Mouse (Mus musculus) ZHBTc4 (cell line): ENCODE measurements around the gene Dpy19l1.

ENCODE experiments used
- DNase-seq: peaks from one replicate; pipeline ENCODE4 v3.0.0-alpha.2; 2011; ENCODE audit warnings: low read depth, low spot score

Dpy19l1 gene

DNA sequence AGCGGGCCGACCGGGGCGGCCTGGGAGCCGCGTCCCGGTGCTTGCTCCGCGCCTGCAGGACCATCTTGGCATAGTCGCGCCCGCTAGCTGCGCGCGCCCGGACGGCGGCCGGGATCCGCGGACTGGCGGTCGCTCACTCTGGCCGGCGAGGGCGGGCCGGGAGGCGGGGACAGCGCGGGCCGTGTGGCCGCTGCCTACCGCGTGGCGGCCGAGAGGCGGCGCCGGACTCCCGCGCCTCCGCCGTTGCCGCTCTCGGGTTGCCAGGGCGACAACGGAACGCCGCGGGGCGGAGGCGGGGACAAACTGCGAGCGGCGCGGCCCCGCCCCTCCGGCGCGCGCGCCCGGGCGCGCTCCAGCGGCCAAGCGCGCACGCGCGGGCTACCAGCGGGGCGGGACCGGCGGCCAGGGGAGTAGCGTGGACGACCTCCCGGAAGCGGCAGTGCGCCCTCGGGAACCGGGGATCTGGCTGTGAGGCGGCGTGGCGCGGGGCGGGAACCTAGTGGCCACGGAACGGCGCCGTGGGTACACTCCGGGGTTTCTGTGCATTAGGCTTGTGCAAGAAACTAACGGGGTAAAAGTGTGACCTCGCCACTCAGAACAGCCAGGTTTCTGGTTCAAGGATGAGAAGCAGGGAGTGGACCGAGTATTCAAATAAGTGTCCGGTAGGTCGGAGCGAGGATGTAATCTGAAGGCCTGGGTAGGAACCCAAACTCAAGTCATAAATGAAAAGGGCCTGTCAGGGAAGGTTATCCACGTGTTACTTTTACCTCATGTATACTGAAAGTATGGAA, at the start of gene Dpy19l1:
Gene Dpy19l1, minus strand, starts transcription at position 74 of the 791 bp plus-strand sequence.
- DNase-seq: peak; percentile 92

DNA sequence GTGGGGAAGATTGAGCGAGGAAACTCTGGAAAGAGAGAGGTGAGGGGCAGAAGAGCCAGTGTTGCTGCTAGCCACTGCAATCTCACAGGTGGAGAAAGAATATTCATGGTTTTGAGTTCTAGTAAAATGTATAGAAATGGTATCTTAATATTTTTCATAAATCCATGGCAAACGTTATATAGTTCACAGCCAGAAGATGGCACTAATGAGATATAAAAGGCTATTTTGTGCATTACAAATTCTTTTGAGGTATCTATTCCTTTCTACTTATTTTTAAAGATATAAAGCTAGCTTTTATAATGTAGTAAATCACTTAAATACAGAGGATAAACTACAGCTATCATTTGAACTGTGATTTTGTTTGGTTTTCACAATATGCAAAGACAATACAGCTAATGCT, 35.2 kb upstream of the Dpy19l1 start:
- no peak for DNase-seq

DNA sequence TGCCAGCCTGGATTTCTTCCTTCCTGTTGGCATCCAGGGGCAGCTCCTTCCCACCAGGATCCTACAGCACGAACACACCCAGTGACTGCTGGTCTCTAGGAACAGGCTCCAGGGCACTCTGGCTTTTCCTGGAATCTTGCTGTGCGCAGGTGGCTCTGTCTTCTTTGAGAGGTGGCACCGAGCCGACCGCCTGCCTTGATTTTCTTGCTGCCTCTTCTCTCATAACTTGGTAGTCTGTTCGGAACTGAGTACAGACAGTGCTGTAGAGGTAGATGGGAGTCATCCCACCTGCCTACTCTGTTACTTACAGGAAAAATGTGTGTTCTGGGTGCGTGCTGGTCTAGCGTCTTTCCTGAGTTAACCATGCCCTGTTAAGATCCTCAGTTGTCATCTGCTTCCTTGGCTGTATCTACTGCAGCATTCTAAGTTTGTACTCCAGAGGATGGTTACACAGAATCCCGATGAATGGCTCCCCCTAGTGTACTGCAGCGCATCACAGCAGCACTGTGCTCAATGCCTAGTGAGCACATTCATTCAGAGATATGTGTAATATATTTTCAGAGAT, 13.7 kb upstream of the Dpy19l1 start:
- peak; percentile 64 for DNase-seq

DNA sequence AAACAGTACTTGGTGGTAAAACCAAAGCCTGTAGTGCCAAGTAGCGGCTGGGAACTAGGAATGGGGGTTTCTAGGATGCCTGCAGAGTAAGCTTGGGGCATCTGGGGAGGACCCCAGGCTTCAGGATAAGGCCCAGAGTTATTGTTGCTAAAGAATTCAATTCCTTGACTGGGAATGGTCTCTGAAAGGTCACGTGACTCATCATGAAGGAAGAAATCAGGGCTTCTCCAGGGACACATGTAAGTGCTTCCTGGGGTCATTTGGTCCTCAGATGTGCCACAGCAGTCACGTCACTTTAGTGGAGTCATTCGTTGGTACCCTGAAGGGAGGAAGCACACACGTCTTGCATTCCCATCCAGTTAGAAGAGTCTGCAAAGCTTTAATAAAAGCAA, 11.1 kb upstream of the Dpy19l1 start:
- no peak for DNase-seq

DNA sequence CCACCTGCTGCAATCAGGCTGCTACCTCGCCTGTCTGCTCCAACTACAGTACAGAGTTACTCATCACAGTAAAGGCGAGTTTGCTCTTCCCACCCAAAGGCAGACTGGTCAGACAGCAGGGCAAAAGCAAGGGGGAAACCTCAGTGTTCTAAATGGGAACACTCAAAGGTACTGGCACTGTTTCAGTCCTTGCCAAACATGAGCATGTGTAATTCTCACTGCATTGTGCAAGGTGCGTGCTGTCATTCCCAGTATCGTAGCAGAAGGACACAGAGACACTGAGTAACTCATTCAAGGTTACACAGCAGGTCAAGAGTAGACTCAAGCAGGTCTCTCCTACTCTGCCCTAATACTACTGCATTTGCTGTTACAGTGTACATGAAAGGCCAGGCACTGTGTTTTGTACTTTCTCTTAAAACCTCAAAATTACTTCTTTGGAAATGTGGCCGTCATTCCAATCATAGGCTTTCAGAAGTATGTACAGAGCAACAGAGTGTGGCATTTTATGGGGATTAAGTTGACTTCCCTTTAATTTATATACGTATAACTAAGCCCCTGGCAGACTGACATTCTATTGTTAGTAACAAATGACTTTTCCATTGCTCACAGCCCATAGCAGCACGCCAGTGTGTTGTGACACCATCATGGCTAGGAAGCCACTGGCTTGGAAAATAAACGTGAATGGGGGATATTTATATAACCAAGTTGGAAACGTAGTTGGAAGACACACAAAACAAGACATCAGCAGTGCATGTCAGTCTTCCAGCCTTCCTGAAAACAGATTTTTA, 10.5 kb upstream of the Dpy19l1 start:
- DNase-seq: no peak

DNA sequence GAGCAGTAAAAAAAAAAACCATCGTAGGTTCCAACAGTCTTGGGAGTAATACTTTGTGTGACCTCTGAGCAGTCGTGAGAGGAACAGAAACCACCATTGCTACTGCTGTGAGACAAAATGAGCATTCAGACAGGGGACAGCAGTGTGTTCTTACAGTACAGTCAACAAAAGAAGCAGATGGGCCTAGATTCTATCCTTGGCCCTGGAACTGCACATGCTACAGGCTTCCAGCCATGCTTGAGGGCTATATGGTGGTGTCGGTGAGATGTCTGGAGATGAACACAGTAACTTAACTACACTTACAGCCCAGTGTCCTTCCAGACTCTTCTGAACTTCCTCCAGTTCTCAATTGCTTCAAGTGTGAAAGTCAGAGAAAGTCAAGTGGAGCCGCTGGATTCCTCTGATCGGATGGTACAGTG, 9.2 kb upstream of the Dpy19l1 start:
- no peak for DNase-seq

DNA sequence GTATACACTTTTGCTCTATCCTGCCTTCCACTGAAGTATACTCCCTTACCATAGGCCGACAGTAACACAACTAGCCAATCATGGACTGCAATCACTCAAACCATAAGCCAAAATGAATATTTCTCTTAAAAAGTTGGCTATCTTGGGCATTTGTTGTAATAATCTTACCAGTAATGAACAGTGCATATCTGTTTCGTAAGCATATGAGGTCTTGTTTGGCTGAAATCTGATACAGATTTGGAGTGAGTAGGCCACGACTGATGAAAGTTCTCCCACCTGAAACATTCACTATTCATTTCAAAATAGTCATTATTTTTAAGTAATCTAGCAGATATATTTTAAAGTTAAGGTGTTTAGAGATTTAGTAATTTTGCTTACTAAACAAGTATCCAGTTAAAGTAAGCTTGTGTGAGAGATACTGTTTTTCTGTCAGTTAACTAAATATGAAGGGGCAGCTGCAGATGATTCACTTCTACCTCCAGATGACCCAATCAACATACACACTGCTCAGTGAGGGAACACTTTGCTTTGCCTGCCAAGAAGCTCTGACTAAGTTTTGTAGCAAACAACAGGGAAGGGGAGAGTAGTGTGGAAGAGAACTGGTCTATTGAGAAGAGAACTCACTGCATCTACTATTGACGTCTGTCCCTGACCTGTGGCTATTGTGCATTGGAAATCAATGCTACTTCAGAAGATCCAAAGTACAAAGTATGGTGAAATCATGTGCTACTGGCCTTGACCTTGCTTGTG, 8.6 kb upstream of the Dpy19l1 start:
- DNase-seq: no peak

DNA sequence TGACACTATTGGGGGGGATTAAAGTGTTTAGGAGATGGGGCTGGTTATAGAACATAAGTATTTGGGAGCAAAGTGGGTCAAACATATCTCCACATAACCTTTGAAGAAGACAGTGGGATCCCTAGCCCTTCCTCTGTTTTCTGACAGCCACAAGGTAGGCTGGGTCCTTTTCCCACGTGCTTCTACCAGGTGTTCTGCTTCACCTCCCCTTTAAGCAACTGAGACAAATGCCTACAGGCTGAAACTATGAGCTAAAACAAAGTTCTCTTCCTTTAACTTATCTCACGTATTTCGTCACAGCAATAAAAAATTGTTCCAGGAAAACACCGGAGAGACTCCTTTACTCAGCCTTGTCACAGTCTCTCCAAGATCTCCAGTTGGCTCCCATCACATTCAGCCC, 5.9 kb upstream of the Dpy19l1 start:
- DNase-seq: no peak

DNA sequence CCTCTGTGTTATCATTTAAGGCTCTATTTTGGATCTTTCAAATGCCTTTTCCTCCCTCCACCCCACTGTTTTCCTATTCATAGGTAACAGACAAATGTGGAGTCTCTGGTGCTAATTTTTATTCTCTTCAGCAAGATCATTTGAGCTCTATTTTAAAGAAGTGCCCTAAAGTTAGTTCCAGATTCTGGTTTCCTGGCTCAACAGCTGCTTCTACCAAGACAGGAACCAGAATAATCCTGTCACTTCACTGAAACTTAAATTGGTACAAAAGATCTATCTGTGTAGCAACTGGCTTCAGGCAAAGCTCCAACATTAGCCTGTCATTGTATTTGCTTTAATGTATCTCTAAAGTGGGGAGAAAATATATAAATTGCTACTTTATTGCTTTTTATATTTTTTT, 3.6 kb upstream of the Dpy19l1 start:
- no peak for DNase-seq

DNA sequence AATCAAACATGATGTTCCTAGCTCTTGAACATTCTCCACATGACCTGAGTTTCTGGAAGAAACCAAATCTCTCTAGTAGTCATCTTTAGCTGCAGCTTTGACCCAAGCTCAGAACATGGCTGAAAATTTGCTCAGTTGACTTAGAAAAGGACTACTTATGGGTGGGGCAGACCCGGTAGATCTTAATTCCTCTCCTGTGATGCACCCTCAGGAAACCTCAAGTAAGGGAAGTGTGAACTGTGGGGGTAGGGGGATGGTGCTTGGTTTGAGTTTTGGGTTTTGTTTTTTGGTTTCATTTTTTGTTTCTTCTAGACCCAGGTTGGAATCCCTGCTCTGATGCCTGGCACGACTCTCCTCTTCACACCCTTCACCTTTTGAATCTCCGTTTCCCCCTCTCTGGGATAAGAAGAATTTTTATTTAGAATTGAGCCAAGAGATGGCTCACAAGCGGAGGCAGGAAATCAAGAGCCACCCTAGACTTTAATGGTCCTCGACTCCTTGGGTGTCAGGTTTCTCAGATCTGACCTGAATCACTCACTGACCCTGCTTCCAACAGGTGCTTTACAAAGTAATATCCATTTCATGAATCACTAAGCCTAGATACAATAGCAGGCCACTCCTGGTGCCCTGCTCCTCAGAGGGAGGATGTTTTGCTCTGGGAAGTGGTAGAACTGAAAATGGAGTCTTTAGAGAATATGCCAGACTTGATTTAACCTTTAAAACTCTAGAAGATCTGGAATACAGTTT, 2.2 kb upstream of the Dpy19l1 start:
- DNase-seq: peak; percentile 30

DNA sequence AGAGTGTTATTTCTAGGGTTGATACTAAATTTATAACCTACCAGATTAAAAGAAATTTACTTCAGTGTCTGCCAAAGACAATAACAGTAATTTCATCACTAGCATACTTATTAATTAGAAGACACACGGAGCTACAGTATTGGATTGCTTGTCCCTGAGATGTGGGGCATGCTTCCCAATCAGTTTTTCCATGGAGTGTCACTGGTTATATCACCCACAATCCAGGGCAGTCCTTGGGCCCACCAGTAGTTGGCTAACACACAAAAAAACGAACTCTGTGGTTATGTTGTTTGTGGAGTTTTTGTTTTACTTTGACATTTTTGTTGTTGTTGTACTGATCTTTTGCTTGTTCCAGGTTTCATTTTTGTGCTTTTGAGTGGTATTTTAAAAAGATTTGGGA, 1.4 kb upstream of the Dpy19l1 start:
- DNase-seq: no peak

DNA sequence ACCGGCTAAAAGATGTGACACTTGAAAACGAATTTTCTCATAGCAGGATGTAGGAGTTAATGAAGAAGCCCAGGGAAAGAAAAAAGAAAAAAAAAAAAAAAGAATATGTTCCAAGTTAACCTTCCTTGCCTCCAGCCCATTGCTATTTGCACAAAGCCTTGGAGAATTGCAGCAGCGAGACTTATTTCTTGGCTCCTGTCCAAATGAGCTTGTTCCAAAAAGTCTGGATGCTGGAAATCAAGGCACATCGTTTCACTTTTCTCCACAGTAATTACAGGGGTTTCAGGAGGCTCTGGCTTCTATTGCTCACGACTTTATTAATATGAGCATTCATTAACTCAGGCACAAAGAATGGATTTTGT, 899 bp upstream of the Dpy19l1 start:
- no peak for DNase-seq

DNA sequence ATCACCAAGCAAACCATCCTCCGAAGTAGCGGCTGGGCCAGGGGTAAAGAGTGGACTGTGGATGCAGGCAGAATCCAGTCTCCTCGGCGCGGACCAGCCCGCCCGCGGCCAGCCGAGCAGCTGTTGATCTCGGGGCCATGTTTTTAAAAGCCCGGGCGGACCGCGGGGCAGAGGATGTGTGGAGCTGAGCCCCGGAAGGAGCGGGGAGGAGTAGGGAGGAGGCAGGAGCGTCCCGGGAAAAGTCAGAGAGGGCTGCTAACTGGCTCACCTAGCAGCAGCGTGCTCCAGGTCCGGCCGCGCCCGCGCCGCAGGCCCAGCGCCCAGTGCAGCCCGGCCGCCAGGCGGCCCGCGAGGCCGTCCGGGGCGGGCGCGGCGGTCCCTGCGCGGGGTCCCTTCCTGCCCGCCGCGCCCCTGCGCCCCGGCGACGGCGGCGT, 352 bp downstream of the Dpy19l1 start:
- DNase-seq: peak; percentile 73

DNA sequence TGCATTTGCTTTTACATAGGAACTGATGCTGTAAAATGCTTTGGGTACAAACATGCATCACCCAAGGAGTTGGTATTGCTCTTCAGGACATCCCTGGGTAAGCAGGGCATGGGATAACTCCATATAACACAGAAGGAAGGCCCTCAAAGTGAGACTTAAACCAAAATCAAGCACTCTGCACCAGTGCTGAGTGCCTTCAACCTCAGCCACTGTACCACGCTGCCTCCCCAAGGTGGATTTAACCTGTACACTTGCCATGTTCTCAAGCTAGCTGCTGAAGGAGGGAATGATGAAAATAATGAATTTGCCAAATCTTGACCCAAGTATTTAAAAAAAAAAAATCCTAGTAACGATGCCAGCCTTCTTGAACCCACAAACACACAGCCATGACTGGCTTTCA, 1.3 kb downstream of the Dpy19l1 start:
- DNase-seq: no peak

DNA sequence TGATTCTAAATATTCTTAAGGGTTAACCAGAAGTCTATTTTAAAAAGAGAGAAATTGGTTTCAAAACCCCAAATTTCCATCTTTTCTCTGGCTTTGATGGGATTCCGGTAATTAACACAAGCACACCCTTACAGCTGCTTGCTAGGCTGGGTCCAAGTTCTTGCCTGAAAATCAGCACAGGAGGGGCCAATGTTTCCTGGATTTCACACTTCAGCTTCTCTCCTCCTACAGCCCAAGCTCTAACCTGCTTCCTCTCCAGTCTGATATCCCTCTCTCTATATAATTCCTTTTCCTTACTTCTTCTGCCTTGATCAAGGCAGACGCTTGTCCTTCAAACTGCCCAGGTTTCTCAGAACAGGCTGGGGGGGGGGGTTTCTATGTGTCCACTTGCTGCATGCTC, 6.7 kb downstream of the Dpy19l1 start:
- no peak for DNase-seq

DNA sequence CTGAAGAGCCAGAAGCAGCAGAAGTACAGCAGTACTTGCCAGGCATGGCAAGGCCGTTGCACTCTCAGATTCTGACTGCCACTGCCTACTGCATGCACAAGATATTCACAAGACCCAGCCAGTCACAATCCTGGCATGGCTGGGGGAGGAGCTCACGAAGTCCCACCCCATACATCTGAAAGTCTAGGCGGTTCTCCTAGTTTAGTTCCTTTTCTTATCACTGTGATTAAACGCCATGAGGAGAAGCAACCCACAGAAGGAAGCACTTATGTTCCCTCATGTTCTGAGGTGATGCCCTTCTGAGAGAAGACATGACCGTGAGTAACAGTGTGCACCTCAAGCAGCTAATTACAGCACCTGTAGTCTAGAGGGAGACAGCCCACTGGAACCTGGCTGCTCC, 12.4 kb downstream of the Dpy19l1 start:
- DNase-seq: no peak

DNA sequence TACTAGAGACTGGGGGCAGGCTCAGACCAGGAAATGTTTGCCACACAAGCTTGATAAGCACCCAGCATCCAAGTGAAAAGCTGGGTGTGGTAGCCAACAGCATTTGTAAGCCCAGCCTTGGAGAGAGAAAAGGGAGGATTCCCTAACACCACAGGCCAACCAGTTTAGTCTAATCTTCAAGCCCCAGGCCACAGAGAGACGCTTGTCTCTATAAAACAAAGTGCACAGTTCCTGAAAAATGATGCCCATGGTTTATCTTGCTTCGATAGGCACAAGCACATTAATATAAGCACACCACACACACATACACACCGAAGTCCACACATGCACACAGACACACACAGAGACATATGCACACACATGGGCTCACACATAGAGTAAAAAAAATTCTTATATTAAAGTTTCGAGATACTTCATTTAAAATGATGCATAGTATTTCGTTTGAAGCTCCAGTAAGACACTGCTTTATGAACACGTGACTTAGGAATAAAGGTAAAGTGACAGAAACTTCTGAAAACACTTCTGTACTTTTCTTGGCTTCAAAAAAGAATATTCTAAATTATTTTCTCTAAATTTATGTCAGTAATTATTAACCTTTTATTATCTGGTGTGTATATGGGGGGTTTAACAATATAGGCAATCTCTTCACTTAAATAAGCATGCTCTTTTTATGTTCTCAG, 14.4 kb downstream of the Dpy19l1 start:
- peak; percentile 49 for DNase-seq

DNA sequence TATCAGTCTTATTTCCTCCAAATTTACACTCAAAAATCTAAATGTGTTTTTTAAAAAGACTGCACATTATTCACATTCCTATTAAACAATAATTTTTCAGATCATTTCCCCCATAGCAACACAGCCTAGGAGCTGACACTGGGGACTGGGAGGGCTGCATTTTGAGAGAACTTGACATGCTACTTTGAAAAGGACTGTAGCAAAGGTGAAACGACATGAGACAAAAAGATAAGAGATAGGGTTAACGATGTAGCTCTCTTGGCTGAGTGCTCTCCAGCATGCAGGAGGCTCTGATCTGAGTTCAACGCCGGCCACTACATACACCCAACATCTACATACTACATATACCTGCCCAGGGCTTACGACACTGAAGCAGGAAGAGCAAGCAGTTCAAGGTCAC, 20.6 kb downstream of the Dpy19l1 start:
- DNase-seq: no peak

DNA sequence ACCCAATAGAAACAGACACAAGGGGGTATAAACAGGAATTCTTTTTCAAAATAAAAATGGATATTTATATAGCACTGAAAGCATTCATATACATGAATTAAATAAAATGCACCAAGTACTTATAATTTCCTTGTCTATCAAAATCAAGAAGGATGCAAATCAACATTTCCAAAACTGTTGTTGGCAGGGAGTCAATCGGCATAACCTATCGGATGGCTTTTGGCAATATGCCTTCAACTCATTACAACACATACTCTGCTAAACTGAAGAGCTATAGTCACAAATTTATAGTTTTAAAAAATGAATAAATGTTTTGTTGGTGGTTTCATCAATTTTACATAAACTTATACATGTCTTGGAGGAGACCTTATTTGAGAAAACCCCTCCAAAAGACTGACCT, 25.7 kb downstream of the Dpy19l1 start:
- no peak for DNase-seq

DNA sequence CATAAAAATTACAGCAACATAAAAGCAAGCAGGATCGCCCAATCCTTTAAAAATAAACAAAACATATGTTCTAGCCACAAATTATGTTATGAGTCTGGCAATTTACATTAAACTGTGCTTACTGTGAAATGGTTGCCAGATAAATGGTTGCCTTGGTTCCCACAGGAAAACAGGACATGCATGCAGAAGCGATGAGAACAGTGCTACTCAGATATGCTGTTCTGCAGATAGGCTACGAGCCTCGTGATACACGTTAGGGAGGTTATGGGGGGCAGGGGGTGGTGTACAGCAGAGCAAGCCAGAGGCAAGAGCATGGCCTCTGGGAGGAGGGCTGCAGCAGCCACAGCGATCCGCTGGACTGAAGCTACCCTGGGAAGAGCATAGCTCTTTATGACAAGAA, 29.1 kb downstream of the Dpy19l1 start:
- DNase-seq: no peak

DNA sequence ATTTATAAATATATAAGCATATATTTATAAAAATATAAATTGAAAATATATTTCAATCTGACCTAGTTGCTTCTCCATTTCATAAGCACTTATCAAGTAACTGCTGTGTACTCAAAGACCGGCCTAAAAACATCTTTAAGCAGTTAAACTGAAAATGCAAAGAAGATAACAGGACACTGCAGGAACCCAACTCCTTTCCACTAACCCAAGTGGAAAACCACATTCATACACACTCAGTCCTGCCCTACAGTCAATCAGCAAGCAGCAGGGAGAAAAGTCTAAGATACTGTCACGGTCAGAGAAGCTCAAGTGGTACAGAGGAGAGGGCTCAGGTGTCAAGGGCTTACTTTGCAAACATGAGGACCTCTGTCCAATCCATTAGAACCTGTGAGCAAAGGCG, 30.4 kb downstream of the Dpy19l1 start:
- no peak for DNase-seq
